Mouse (Mus musculus): ENCODE results near the gene Kremen1.

GRCm38 (mm10) chr11:5179391-5179790 lies 82.0 kb downstream of the Kremen1 start:
- no peak for TF ChIP-seq CTCF (conservative IDR thresholded peaks at IDR 0.05; ENCODE audit: low read length)
- TF ChIP-seq POU5F1 (IDR thresholded peaks at IDR 0.05; ENCODE audit: borderline replicate concordance, low read length): no peak
- no peak for TF ChIP-seq NANOG (IDR thresholded peaks at IDR 0.05; ENCODE audit: borderline replicate concordance, low read length)
